Mouse (Mus musculus) B cell, adult 2 months (primary cell): ENCODE measurements around the gene Plcb2.
A peak's percentile ranks its signal among the peaks of the same experiment; 100 is the strongest.

ENCODE experiments used
- DNase-seq, 2 experiments: peaks; one replicate each; pipeline ENCODE4 v3.0.0; 2022

Plcb2 gene

GRCm38 (mm10) chr2:118750476-118750875 is 22.2 kb upstream of the Plcb2 start:
- DNase-seq = no peak

- DNase-seq = no peak
These were observed 21.2 kb upstream of the Plcb2 start for GRCm38 (mm10) chr2:118749341-118749884.

DNA sequence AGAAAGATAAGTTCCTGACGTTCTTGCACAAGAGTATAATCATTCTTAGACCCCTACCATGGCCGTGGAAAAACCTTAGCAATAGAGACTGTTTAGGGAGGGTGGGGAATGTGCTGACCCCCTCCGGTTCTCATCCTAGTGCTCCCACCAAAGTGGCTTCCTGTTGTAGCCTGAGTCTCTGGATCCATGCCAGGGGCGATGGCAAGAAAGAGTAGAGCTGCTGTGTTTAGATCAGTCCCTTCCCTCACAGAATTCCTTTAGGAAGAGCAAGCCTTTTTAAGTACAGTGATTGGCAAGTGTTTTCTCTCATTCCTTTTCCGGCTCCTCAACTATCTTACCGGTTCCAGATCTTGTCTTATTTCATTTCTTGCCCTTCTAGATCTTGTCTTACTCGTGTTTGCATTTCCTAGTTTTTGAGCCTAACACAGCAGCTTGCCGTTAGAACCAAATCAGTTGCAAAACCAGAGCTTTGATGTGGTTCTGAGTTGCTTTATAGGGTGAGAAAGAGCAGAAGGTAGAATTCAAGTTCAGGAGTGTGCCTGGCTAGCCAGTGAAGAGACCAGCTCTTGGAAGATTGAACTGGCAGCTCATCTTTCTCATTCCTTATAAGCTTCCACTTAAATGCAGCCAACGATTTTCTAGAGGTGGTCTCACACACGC is 19.2 kb upstream of the Plcb2 start:
- DNase-seq = no peak

DNA sequence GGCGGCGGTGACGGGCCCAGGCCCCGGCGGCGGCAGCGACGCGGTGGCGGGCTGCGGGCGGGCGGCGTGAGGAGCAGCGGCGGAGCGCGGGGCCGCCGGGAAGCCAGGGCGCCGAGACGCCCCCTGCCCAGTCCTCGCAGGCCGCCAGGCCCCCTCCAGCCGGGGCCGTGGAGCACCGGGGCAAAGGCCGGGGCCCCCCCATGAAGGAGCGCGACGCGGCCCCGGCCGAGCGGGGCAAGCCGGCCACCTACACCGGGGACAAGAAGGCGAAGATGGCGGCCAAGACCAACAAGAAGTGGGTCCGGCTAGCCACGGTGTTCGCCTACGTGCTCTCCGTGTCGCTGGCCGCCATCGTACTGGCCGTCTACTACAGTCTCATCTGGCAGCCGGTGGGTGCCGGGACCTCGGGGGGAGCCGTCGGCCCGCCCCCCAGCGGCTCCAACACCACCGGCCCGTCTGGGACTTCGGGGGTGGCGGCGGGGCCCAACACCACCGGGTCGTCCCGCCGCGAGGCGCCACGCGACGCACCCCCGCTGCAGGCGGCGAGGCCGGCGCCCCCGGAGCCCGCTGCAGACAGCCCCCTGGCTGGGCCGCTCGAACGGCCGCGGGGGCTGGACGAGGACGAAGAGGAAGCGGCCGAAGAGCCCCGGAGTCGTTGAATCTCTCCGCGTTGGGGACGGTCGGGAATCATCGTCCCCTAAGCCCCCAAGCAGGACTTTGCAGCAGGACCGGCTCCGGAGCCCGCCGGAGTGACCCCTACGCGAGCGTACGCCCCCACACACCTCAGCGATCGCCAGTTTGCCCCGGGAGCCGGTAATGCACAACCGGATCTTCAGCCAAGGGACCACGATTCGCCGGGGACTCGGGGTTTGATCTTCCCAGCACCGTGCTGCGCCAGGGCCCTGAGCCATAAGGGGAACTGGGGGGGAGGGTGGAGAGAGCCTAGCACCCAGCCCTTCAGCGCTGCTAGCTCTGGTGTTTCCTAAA is 18.0 kb upstream of the Plcb2 start:
- DNase-seq = peak; percentile 59 to 61

- peak; percentile 86 to 87 for DNase-seq
These were observed 17.1 kb upstream of the Plcb2 start, which contains the start of gene Inafm2 for GRCm38 (mm10) chr2:118745232-118745884. Inafm2 (plus strand) TSS chr2:118745758.

DNA sequence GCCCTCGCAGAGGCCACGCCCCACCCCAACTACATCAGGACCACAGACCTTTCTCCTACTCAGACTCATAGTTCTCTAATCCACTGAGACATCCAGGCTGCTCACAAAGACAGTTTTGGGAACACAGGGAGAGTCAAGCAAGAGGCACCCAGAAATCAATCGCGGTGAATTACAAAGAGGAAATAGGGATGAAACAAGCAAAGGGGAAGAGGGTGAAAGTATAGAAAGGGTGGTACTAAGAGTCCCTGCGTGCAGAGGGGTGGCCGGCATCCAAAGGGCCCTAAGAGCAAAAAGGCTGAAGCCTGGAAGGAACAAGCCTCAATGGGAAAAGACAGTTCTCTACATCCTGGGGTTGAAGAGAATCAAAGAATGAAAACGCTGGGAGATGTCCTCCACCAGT is 16.4 kb upstream of the Plcb2 start:
- DNase-seq = no peak

GRCm38 (mm10) chr2:118743261-118743943 is 15.2 kb upstream of the Plcb2 start:
- peak; percentile 60 to 64 for DNase-seq

DNA sequence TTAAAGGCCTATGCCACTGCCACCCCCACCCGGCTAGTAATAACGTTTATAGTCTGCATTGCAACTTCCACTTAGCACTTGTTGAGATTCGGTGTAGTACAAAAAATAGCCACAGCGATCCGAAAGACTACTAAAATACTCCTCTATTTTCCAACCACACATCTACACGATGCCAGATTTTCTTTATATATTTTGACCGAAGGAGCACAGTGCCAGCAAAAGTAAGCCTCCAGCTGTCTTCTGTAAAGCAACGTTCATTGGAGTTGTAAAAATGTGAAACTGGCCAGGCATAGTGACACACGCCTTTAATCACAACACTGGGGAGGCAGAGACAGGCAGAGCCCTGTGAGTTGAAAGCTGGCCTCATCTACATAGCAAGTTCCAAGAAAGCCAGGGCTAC is 12.9 kb upstream of the Plcb2 start:
- no peak for DNase-seq

DNA sequence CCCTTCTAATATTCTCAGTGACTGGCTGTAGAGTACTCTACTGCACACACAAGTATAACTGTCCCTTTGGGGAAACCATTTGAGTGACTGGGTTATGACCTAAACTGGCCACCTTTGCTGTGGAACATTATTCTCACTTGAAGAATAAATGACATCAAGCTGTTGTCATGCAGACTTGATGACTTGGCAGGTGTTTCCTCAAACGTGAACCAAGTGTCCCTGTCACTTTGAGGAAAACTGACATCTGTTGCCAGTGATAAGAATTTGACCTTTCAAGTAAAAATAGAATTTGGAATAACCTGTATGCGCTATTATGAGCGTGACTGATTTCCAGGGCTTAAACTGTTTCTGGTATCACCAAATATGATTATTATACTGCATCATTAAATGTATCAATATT is 12.1 kb upstream of the Plcb2 start:
- no peak for DNase-seq

- no peak for DNase-seq
These were observed 5.1 kb upstream of the Plcb2 start for GRCm38 (mm10) chr2:118733341-118733740.

DNA sequence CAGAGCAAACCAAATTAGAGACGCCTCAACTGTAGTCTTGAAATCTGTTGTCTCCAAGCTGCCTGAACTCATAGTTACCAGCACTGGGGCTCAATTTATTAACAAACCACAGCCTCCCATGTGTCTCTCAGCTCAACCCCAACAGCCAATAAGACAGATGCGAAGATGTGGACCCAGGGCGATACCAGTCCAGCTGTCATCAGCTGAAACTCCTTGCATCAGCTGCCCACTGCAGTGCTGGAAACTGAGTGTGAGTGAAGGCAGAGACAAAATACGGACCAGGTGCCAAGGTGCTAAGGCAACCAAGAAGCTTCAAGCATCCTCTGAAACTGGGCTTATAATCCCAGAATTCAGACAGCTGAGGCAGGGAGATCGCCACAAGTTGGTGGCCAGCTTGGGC is 3.7 kb upstream of the Plcb2 start:
- no peak for DNase-seq

DNA sequence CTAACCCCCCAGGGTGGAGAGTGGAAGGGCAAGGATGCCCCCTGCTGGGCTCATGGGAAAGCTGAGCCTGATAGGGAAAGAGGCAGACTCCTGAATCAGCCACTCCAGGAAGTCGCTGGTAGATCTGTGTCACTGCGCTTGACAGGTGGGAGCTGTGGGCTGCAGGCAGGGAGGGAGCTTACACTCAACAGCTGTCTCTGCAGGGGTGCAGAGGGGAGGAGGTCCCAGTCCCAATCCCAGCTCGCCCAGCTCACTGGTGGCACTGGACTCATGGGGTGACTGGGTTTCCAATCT is 2.3 kb upstream of the Plcb2 start:
- DNase-seq = peak; percentile 75 to 77

DNA sequence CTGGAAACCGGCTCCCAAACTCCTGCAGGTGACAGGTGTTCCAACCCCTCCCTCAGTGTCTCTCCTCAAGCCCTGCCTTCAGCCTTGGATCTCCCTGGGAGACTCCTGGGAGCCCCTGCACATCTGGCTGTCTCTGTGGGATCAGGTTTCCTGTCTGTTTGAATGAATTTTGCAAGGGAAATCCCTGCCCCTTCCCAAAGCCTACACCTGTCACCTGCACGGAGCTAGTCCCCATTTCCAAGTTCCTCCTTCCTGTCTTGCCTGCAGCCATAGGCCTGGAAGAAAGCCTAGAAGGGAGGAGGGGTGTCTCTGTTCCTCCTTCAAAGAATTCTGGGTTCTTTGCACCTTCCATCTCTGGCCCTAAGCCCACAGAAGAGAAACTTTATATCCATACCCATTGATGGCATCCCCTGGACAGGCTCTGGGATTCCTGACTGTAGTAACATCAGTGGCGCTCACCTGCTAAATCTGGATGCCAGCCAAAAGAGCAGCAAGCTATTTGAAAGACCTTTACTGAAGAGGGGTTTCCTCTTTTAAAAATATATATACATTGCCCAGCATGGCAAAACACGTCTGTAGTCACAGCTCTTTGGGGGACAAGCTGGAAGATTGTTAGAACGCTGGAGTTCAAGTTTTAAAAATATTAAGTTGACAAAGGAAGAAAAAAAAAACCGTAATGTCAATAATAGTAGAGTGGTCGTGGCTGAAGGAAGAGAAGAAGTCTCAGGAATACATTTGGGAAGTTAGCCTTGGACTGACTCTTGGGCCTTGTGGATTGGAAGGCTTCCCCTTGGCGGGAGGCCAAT is 1.8 kb upstream of the Plcb2 start:
- DNase-seq = no peak

- DNase-seq = peak; percentile 41 to 43
These were observed 956 bp upstream of the Plcb2 start for GRCm38 (mm10) chr2:118729194-118729593.

GRCm38 (mm10) chr2:118727911-118728310 is 327 bp downstream of the Plcb2 start:
- DNase-seq = no peak

DNA sequence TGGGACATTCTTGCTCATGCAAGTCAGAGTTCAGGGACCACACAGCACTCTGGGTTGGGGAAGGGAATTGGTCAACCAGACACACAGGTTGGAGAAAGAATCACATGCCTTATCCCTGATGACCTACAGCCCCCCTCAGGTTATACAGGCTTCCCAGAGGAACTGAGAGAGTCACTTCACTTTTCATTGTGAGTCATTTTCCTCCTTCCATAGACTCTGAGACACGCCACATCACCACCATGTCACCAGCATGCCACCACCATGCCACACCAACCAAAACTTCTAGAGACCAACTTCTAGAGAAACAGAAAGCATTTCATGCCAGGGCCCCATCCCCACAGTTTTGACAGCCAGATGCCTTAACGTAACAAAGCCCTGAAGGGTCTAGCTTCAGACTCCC is 1.4 kb downstream of the Plcb2 start:
- no peak for DNase-seq

- DNase-seq = no peak
These were observed 2.7 kb downstream of the Plcb2 start for GRCm38 (mm10) chr2:118725511-118725910.

DNA sequence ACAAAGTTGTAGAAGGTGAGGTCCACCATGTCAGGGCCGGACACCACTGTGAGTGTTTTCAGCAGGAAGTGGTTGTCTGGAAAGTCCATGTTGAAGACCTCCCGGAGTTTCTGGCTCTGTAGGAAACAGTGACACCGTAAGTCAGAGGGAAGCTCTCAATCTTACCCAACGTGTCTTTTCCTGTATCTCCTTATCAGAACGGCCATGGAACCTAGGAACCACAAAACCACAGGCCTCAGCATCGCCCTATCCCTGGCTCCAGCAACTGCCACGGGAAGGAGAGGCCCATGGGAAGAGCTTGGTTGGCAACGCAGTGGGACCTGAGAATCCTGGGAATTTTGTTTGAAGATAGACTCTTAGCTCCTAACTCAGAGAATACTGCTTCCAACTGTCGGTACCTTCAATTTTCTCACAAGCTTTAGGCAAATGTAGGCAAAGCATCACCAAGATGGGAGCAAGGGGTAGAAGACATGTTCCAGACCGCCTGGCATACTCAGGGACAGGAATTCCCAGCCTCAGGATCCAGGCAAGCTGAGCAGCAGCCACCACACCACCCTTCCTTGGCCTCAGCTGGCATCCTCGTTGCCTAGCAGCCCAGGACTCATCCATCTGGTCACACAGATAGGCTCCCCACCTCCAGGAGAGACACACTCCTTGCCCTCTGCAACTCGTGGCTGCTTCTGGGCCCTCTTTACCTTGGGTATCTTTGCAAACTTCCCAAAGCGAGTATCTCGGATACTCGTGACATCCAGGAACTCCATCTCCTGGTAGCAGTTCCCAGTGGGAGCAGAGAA is 4.3 kb downstream of the Plcb2 start:
- DNase-seq = no peak

DNA sequence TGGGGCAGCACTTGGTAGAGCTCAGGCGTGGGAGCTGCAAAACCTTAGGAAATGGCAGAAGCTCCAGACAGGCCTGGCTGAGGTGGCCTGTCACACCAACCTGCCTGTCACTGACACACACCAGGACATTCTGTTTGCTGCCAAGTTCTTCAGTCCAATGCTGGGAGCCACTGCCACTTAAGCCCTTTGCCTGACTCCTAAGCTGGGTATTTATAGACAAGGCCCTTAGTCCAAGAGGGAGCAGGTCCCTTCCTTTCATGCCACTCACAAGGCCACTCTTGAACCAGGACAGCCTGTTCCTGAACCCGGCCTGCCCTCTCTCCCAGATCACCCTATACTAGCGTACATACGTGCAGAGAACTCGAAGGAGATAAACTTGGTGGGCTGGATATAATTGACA is 11.6 kb downstream of the Plcb2 start:
- no peak for DNase-seq

DNA sequence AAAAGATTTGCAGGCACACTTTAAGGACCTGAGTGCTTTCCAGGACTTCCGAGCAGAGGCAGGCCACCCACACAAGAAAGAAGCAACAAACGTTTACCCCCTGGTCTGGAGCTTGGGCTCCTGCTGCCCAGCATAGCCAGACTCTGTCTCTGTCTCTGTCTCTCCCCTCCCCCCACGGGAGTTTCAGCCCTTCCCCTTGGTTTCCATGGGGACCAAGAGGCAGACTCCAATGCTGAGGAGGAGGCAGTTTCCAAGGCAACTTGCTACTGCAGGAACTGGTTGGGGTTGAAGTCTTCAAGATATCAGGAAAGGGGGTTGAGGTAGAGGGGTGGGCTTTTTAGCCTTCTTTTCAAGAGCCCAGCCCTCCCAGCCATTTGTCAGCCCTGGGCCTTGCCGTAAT is 14.0 kb downstream of the Plcb2 start:
- DNase-seq = no peak

- DNase-seq = peak; percentile 65 to 75
These were observed 14.6 kb downstream of the Plcb2 start for GRCm38 (mm10) chr2:118713631-118714030.
